Mouse (Mus musculus) megakaryocyte, adult 5-6 weeks (primary cell): ENCODE results near the gene Gm20481. TPM values are rescaled to one million over a fixed set of nuclear protein-coding genes. Genes with fewer than 3 reads are reported as not detected.
A peak's percentile ranks its signal among the peaks of the same experiment; 100 is the strongest.
"Not testable (repeated sequence)": the region's sequence is repeated elsewhere in the genome, so short reads cannot be mapped to it uniquely, and the experiment has no call there.

Experiments used
- ATAC-seq: 2 replicates; pipeline ENCODE4 v1.8.0; 2016; ENCODE audit warnings: mild to moderate bottlenecking, inconsistent platforms; ENCODE audit not compliant: poor library complexity, severe bottlenecking
- total RNA-seq, 2 experiments: library from RNA; stranded (forward) in 1 of 2; stranded (reverse) in 1 of 2; fragments of 153-499, 151-499 nt in 1 of 2; fragments of 221-1000, 200-1000 nt in 1 of 2; gene quantifications; 2 replicates each; pipeline versions ENCODE4 v1.2.3 to v1.2.4; 2015 to 2017

Gene Gm20481
- total RNA-seq, 2 experiments from 2014 or later, result not detected

DNA sequence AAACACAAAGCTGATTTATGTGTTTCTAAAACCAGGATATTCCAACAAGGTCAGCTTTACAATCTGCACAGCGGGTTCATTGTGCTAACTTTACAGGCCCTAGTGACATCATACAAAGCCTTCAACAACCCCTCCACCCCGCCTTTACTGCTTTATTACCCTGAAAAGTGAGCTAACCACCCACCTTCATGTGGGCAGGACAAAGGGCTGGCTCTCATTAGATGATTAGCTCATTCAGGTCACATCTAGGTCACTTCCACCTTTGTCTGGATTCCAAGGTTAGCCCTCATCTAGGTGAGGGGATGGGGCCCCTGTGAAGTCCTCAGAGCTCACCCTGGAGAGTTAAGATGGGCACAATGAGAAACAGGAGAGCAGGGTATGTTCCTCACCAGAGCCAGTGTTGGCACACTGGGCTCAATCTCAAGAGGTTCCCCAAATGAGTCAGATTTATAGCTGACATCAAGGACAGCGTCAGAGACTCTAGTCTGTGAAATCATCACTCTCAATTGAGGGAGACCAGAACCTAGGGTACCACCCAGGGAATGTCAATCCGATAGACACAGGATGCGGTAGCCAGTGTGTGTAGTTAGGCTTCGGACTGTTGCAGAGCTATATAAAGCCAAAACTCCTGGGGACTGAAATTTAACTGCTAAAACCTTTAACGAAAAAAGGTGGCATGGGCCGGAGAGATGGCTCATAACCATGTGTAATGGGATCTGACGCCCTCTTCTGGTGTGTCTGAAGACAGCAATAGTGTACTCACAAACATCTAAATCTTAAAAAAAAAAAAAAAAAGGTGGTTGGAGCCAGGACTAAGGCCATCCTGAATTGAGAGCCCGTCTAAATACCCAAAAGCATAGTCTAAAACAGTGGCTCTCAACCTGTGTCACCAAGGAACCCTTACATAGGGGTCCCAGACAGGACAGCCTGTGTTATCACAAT lies 18.9 kb upstream of the Gm20481 start:
- no peak for ATAC-seq

DNA sequence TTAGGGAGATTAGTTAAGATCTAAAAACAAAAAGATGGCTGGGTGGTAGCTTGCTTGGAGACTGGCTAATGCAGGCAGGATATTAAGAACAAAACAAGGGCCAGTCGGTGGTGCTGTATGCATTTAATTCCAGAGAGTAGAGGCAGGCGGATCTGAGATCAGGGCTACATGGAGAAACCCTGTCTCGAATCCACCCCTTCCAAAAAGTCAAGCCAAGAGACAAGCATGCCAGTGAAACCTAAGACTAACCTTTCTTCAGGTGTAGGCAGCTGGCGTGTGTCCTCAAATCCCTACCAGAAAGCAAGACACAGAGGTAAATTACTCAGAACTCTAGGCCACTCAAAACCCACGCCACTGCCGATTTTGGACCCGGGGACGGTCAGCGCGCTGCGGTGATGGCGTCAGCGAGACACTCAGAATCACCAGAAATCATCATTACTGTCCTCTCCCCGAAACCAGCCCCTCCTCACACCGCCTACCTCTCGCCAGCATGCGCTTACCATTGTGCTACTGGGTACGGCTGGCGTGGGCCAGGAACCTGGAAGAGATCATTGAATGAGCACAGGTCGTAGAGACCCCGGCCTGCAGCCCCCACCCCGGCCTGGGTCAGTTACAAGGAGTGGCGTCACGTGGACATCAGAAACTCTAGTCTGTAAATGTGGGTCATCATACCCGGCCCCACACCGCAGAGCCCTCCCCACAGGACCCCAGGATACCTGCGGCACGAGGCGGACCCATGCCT lies 17.9 kb upstream of the Gm20481 start:
- peak; percentile 7; the same call in 1 of the 2 replicates for ATAC-seq

DNA sequence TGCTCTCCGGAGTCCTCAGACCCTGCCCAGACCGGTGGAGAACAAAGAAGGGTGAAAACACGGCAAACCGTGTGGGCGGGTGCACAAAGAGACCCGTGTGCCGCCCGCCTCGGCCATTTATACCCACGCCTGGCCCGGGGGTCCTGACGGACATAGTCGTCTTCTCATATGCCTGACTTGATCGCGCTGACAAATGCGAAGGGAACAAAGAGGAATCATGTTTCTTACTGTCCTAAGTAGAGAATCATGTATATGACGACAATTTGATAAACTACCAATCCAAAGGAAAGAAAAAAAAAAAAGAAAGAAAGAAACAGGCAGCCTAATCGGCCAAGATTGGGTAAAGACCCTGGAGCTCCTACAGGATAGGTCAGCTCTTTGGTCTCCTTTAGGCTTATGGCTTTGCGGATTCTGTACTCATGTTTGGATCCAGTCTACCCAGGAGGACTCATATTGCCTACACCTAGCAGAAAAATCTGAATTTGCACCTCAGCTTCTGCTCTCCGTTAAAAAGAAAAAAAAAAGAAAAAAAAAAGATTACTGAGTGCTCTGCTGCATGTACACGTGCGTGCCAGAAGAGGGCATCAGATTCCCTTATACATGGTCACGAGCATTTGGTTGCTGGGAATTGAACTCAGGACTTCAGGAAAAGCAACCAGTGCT lies 17.2 kb upstream of the Gm20481 start:
- peak; percentile 89 for ATAC-seq

DNA sequence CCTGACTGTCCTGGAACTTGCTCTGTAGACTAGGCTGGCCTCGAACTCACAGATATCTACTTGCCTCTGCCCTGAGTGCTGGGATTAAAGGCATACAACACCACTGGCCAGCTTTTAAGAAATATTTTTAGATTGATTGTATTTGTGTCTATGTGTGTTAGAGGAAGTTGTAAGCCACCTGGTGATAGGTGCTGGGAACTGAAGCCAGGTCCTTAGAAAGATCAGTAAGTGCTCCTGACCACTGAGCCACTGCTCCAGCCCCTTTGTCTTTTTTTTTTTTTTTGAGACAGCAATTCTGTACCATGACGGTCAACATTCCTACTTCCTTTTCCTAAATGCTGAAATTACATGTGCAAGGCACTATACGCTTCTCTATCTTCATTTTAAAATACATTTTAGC lies 16.5 kb upstream of the Gm20481 start:
- ATAC-seq, result no peak

DNA sequence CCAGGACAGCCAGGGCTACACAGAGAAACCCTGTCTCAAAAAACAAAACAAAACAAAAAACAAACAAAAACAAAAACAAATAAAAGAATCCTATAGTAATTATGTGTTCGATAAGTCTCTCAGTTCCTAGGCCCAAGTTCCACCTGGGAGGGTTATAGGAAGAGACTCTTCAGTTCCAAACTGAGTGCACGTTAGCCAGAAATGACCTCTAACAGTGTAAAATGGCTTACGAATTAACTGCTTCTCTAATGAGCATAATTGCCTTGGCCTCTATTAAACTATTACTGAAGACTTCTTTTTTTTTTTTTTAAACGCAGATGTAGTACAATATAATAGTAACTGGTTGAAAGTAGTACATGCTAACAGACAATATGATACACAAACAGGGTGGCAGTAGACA lies 15.8 kb upstream of the Gm20481 start:
- ATAC-seq, result no peak

DNA sequence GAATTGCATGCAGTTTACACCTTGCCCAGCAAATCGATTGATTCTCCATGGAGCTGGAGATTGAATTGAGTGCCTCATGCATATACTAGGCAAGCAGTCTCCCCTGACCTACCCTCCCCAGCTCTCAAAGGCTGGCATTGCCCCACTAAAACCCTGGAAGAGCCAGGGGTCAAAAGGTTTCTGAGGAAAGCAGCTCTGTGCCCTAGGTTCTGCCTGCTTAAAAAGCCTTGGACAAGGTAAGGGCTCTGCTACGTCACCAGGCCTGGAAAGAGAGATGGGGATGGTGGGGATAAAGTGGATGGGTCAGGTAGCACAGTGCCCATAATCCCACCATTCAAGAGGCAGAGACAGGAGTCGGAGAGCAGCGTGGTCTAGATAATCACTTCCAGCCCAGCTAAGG lies 14.9 kb upstream of the Gm20481 start:
- ATAC-seq, result no peak

DNA sequence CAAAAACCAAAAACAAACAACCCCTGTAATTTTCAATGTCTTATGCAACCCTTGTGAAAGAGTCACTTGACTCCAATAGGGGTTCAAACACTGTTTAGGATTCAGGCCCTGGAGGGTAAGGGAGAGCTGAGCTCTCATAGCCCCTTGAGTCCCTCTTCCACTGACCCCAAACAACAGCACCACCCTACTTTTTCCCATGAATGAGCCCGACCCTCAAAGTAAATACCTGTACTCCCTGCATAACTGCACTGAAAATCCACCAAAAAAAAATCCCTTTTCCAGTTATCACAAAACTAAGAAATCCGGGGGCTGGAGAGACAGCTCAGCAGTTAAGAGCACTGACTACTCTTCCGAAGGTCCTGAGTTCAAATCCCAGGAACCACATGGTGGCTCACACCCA lies 13.8 kb upstream of the Gm20481 start:
- ATAC-seq, result no peak

DNA sequence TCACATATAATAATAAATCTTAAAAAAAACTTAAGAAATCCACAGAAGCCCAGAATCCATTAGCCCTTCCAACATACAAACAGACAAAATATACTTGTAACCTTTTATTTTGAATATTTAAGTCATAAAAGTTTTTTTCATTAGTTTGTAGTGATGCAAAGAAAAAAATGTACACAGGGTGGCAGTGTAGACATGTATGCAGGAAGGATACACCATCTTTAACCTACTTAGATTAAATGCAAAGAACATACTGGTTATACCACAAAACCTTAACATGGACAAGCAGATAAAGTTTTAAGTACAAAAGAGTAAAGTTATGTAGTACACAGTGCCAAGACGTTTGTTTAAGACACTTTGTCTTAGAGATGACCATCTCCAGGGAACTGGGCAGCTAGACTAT lies 13.4 kb upstream of the Gm20481 start:
- ATAC-seq, result no peak

DNA sequence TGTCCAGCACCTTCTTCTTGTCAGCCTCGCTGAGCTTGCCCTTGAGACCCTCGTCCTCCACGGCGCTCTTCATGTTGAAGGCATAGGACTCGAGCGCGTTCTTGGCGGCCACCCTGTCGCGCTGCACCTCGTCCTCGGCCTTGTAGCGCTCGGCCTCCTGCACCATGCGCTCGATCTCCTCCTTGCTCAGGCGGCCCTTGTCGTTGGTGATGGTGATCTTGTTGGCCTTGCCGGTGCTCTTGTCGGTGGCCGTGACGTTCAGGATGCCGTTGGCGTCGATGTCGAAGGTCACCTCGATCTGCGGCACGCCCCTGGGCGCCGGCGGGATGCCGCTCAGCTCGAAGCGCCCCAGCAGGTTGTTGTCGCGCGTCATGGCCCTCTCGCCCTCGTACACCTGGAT lies 12.4 kb upstream of the Gm20481 start:
- not testable (repeated sequence) for ATAC-seq

DNA sequence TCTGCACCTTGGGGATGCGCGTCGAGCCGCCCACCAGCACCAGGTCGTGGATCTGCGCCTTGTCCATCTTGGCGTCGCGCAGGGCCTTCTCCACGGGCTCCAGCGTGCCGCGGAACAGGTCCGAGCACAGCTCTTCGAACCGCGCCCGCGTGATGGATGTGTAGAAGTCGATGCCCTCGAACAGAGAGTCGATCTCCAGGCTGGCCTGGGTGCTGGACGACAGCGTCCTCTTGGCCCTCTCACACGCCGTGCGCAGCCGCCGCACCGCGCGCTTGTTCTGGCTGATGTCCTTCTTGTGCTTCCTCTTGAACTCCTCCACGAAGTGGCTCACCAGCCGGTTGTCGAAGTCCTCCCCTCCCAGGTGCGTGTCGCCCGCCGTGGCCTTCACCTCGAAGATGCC lies 11.7 kb upstream of the Gm20481 start:
- ATAC-seq, result not testable (repeated sequence)

DNA sequence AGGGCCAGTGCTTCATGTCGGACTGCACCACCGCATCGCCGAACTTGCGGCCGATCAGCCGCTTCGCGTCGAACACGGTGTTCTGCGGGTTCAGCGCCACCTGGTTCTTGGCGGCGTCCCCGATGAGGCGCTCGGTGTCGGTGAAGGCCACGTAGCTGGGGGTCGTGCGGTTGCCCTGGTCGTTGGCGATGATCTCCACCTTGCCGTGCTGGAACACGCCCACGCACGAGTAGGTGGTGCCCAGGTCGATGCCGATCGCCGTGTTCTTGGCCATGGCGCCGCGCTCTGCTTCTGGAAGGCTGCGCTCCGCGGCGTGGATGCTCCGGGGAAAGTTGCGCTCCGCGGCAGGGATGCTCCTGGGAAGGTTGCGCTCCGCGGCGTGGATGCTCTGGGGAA lies 11.0 kb upstream of the Gm20481 start:
- not testable (repeated sequence) for ATAC-seq

DNA sequence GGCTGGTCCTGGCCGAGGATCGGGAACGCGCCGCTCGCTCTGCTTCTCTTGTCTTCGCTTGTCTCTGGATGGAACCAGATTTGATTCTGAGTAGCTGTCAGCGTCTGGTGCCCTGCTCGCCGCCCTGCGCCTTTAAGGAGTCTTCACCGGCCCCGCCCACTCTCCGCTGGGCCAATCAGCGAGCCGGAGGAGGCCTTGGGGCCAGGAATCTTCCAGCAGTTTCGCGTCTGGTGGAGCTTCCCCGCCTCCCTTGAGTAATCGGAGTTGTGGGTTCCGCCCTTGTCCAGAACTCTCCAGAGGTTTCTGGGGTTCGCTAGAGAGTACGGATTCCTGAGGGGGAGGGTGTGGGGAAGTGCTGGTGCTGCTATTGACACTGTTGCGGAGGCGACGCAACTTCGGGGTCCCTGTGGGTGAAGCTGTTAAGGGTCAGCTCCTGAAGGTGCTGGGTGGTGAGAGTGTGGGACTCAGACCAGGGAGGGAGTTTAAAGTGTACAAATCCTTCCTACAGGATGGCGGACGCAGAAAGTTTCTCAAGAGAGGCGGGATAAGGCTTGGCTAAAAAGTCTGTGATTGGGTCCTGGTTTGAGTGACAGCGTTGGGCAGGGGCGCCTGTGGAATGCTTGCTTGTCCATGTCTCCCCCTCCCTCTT lies 10.5 kb upstream of the Gm20481 start, which contains the start of gene Hspa1b:
Gene Hspa1b, minus strand, starts transcription at position 109 of the 649 bp plus-strand sequence.
- ATAC-seq, result peak; percentile 94

DNA sequence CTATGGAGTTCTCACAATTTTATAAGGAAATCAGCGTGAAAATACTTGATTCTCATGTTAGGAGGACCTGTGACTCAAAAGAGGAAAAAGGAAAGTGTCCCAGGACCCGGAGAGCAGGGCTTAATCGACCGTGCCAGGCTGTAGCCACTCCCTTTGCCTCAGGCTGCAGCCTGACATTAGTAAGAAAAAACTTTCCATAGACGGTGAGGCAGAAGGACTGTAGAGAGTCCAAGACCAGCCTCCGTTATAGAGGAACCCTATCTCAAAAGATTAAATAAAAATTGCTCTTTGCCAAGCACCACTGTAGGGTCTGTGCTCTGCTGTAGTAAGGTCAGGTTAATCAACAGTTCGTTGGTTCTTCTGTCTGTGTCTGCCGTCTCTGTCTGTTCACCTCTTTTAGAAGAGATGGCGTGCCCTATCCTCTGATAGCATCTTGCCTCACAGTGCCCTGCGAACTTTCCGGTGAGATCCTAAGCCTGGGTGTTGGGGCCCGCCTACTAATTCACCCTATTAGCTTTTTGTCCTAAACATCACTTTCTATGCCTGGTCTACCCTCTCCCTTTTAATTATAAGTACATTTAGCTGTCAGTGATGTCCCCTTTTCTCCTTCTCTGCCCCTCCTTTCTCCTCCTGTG lies 9.7 kb upstream of the Gm20481 start:
- no peak for ATAC-seq

DNA sequence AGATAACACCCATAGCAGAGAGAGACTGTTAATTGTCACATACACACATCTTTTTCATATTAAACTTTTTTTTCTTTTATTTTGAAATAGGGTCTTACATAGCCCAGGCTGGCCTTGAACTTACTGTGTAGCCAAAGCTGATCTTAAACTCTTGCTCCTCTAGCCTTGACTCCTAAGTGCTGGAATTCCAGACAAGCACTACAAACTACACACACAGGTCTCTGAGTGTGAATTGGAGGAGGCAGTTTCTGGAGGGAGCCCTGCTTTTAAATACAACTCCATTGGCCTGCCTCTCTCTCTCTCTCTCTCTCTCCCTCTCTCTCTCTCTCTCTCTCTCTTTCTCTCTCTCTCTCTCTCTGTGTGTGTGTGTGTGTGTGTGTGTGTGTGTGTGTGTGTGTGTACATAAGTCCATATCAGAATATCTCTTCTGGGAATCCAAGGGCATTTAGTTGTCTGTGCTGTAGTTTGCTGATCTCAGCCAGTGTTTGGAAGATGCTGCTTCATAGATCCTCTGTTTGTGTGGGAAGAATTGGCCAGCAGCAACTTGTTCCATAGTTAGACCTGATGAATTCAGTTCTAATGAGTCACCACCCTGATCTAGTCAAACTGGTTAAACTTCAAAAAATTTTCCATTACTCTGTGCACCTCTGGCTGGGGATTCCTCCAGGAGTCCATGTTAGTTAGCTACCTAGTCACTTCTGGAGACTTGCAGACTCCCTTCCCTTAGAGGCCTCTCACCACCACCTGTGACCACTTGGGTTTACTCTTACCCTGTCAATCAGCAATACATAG lies 8.8 kb upstream of the Gm20481 start:
- no peak for ATAC-seq

DNA sequence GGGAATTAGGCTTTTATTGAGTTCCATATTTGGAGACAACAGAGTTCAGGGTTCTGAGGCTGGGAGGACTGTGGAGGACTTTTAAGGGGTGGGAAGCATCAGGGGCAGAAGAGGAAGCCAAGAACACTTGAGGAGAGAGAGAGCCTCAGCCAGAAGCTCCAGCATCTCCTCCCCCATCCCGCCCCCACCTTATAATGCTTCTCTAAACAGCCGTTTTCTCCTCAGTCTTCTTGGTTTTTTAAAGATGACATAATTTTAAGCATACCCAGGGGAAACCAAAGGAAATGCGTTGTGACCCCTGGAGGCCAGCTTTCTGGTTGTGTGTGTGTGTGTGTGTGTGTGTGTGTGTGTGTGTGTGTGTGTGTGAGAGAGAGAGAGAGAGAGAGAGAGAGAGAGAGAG lies 7.6 kb upstream of the Gm20481 start:
- no peak for ATAC-seq

DNA sequence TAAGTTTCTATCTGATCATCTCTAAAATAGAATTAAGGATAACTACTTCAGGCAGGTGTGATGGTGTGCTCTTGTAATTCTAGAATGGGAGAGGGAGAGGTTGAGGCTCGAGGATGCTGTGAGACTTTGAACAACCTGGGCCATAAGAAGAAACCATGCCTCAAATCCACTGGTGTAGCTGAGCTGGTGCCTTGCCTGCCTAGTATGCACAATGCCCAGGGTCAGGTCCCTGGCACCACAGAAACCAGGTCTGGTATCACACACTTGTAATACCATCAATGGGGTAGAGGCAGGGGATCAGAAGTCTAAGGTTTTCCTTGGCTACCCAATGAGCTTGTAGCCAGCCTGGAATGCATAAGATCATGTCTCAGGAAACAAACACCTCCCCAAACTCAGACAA lies 6.9 kb upstream of the Gm20481 start:
- no peak for ATAC-seq

DNA sequence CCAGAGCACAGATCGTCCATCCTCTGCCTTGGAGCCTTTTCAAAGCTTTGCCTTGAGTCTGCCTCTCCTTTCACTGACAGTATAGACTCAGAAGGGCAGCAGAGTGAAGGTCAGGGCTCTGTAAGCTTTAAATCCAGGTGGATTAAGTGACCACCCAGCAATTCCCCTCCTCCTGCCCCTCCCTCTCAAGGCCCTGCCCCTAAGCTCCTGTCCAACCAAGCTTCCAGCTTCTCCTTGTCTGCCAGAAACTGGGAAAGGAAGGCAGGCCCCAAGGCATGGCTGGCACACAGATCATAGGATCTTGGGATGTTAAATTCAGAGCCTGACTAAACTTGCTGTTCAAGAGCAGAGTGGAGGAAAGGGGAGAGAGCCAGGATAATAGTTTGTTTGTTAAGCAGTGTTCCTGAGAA lies 5.1 kb upstream of the Gm20481 start:
- no peak for ATAC-seq

DNA sequence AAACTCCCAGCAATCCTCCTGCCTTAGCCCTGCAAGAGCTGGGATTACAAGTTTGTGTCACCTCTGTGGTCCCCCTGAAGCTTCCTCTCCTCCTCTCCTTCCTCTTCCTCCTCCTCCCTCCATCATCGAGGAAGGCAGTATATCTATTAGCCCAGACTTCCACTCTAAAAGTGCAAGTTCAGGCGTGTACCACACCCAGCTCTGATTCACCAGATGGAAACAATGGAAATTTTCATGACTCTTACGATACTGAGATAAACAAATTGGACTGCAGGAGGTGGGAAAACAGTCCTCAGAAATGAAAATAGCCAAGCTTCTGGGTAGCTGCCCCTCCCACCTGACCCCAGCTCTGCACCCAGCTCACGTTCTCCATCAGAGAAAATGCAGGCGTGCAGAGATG lies 4.1 kb upstream of the Gm20481 start:
- ATAC-seq, result no peak

DNA sequence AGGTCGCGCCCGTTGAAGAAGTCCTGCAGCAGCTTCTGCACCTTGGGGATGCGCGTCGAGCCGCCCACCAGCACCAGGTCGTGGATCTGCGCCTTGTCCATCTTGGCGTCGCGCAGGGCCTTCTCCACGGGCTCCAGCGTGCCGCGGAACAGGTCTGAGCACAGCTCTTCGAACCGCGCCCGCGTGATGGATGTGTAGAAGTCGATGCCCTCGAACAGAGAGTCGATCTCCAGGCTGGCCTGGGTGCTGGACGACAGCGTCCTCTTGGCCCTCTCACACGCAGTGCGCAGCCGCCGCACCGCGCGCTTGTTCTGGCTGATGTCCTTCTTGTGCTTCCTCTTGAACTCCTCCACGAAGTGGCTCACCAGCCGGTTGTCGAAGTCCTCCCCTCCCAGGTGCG lies 1.1 kb downstream of the Gm20481 start:
- not testable (repeated sequence) for ATAC-seq

DNA sequence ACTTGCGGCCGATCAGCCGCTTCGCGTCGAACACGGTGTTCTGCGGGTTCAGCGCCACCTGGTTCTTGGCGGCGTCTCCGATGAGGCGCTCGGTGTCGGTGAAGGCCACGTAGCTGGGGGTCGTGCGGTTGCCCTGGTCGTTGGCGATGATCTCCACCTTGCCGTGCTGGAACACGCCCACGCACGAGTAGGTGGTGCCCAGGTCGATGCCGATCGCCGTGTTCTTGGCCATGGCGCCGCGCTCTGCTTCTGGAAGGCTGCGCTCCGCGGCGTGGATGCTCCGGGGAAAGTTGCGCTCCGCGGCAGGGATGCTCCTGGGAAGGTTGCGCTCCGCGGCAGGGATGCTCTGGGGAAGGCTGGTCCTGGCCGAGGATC lies 2.0 kb downstream of the Gm20481 start:
- peak; percentile 23 for ATAC-seq
